Mouse (Mus musculus): ENCODE measurements around the gene Tfap2b. TPM values are rescaled to one million over a fixed set of nuclear protein-coding genes. Genes with fewer than 3 reads are reported as not detected.

Gene Tfap2b
- total RNA-seq (2012; rRNA removed), result not detected in 2 replicates
- polyA plus RNA-seq (2012; ENCODE audit: insufficient read depth in 1 of 2, insufficient read length in 2 of 2, low read depth in 1 of 2, low replicate concordance in 2 of 2, missing spikeins in 1 of 2), result not detected

DNA sequence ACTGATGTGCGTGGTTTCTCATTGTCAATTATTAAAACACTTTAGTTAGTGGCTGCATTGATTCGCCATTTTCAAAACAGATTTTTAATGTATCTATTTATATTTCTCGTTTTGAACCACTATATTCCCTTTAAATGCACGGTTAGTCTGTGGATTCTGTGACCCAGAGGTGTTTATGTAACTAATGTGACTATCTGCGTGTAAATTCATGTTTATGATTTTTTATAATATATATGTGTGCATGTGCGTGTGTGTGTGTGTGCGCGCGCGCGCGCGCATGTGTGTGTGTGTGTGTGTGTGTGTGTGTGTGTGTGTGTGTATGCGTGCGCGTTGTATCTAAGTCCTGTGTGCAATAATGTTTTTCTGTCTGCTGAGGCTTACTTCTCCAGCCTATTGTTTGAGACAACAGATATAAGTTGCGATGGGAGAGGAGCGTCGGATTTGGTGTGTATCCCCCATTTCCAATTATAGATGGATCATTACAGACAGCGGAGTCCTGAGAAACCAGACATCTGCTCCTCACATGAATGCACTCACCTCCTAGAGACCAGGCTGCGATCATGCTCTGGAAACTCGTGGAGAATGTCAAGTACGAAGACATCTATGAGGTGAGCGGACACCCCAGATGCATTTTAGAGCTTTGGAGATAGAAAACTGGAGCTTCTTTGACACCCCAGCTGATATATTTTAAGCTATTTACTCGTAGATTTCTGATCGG, at the start of gene Tfap2b:
TSS of gene Tfap2b (plus strand) at position 274 of the 718 bp plus-strand sequence.
- H3K4me3 ChIP-seq (ENCODE audit: control insufficient read depth in 1 of 2, insufficient read depth in 1 of 2, low read depth in 2 of 2, low read length in 2 of 2), result no peak within 1 kb of the TSS
- H3K79me2 ChIP-seq (ENCODE audit: control insufficient read depth, insufficient read depth, low read length, poor library complexity), result no peaks in the 10 kb centered on the region
- no peaks in the 10 kb centered on the region for H3K27me3 ChIP-seq (ENCODE audit: control insufficient read depth in 1 of 2, insufficient read depth in 2 of 2, low read length in 2 of 2)
- H3K9ac ChIP-seq (ENCODE audit: control insufficient read depth, low read depth, low read length, poor library complexity, severe bottlenecking), result no peak within 1 kb of the TSS
- DNase-seq (ENCODE audit: low read depth, low spot score), result no peak
- H3K9me3 ChIP-seq (replicated peaks; ENCODE audit: insufficient read depth, low read length), result no peaks in the 10 kb centered on the region
- no peak for TF ChIP-seq ZC3H11A (IDR thresholded peaks at IDR 0.05; ENCODE audit: low read depth, low read length)
- no peak for TF ChIP-seq UBTF (IDR thresholded peaks at IDR 0.05; ENCODE audit: borderline replicate concordance, insufficient read depth, low read depth, low read length)
- no peak for TF ChIP-seq CHD2 (IDR thresholded peaks at IDR 0.05; ENCODE audit: low read length)
- TF ChIP-seq POLR2AphosphoS5 (IDR thresholded peaks at IDR 0.05; ENCODE audit: borderline replicate concordance, low read depth, low read length), result no peak
- no peak for TF ChIP-seq EP300 (IDR thresholded peaks at IDR 0.05; ENCODE audit: low read depth in 1 of 2, low read length in 2 of 2)
- TF ChIP-seq JUND (IDR thresholded peaks at IDR 0.05; ENCODE audit: low read depth, low read length), result no peak
- no peak for TF ChIP-seq RCOR1 (IDR thresholded peaks at IDR 0.05; ENCODE audit: low read depth, low read length)
- TF ChIP-seq SIN3A (IDR thresholded peaks at IDR 0.05; ENCODE audit: low read length), result no peak
- no peak within 1 kb of the TSS for H3K27ac ChIP-seq (ENCODE audit: control insufficient read depth, low read depth, low read length)
- no peaks in the 10 kb centered on the region for H3K36me3 ChIP-seq (ENCODE audit: control insufficient read depth in 1 of 2, insufficient read depth in 2 of 2, low read length in 2 of 2)
- H3K4me1 ChIP-seq (ENCODE audit: control insufficient read depth in 1 of 2, insufficient read depth in 2 of 2, low read length in 2 of 2), result no peaks in the 10 kb centered on the region

- DNase-seq (ENCODE audit: low read depth, low spot score), result peak; percentile 51
- no peaks in the 10 kb centered on the region for H3K36me3 ChIP-seq (ENCODE audit: control insufficient read depth in 1 of 2, insufficient read depth in 2 of 2, low read length in 2 of 2)
- peak; percentile 49 for TF ChIP-seq RAD21 (IDR thresholded peaks at IDR 0.05; ENCODE audit: low read depth, low read length)
- no peak for TF ChIP-seq USF1 (IDR thresholded peaks at IDR 0.05; ENCODE audit: low read depth, low read length)
- peak in 2 of 3 experiments; percentile 52 to 69; a peak in 4 of 6 replicates for TF ChIP-seq CTCF (IDR thresholded peaks at IDR 0.05 in 2 of 3, conservative IDR thresholded peaks at IDR 0.05 in 1 of 3; ENCODE audit: control insufficient read depth in 1 of 3, insufficient read depth in 1 of 3, low read depth in 2 of 3, low read length in 3 of 3, poor library complexity in 1 of 3, severe bottlenecking in 1 of 3)
- peak; percentile 59 for TF ChIP-seq SMC3 (IDR thresholded peaks at IDR 0.05; ENCODE audit: low read depth, low read length)
Measured at GRCm38 (mm10) chr1:19178742-19179397, 29.8 kb upstream of the Tfap2b start.

DNA sequence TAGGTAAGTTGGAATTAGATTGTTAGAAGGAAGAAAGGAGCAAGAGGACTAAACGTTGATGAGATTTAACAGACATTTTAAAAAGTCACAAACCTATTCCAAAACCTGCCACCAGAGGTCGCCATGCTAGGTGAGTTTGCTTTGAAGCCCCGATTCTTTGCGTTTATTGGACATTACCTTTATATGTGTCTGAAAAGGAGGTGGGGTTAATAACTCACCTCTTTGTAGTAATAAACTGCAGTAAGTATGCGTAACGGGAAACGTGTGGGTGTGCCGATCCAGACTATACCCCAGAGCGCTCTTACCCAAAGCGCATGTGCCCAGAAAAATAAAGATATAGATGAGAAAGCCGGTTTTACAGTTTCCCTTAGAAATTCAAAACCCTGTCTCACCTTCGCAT, 3.1 kb upstream of the Tfap2b start:
- DNase-seq (ENCODE audit: low read depth, low spot score), result peak; percentile 24
- Histone ChIP-seq H3K27ac (ENCODE audit: control insufficient read depth, low read depth, low read length) (no peak overlapping the region), H3K36me3 (ENCODE audit: control insufficient read depth in 1 of 2, insufficient read depth in 2 of 2, low read length in 2 of 2) (no peaks in the 10 kb centered on the region), H3K9me3 (replicated peaks; ENCODE audit: insufficient read depth, low read length) (no peaks in the 10 kb centered on the region), H3K27me3 (ENCODE audit: control insufficient read depth in 1 of 2, insufficient read depth in 2 of 2, low read length in 2 of 2) (no peaks in the 10 kb centered on the region), H3K4me3 (ENCODE audit: control insufficient read depth in 1 of 2, insufficient read depth in 1 of 2, low read depth in 2 of 2, low read length in 2 of 2) (no peak overlapping the region), H3K79me2 (ENCODE audit: control insufficient read depth, insufficient read depth, low read length, poor library complexity) (no peaks in the 10 kb centered on the region), H3K4me1 (ENCODE audit: control insufficient read depth in 1 of 2, insufficient read depth in 2 of 2, low read length in 2 of 2) (no peaks in the 10 kb centered on the region), H3K9ac (ENCODE audit: control insufficient read depth, low read depth, low read length, poor library complexity, severe bottlenecking) (no peak overlapping the region)
- TF ChIP-seq TAL1 (IDR thresholded peaks at IDR 0.05; ENCODE audit: low read length) (no peak), MYC (IDR thresholded peaks at IDR 0.05; ENCODE audit: low read depth, low read length) (no peak), MAFK (IDR thresholded peaks at IDR 0.05; ENCODE audit: borderline replicate concordance, low read depth, low read length) (no peak), CTCF (IDR thresholded peaks at IDR 0.05 in 2 of 3, conservative IDR thresholded peaks at IDR 0.05 in 1 of 3; ENCODE audit: control insufficient read depth in 1 of 3, insufficient read depth in 1 of 3, low read depth in 2 of 3, low read length in 3 of 3, poor library complexity in 1 of 3, severe bottlenecking in 1 of 3) (peak; percentile 54 to 69 (median 59)), RAD21 (IDR thresholded peaks at IDR 0.05; ENCODE audit: low read depth, low read length) (peak; percentile 23), SMC3 (IDR thresholded peaks at IDR 0.05; ENCODE audit: low read depth, low read length) (peak; percentile 62)

More at GRCm38 (mm10) chr1:19178742-19179397, 29.8 kb upstream of the Tfap2b start:
- H3K4me3 ChIP-seq (ENCODE audit: control insufficient read depth in 1 of 2, insufficient read depth in 1 of 2, low read depth in 2 of 2, low read length in 2 of 2), result no peak overlapping the region
- H3K9me3 ChIP-seq (replicated peaks; ENCODE audit: insufficient read depth, low read length), result no peaks in the 10 kb centered on the region
- H3K27ac ChIP-seq (ENCODE audit: control insufficient read depth, low read depth, low read length), result no peak overlapping the region
- no peaks in the 10 kb centered on the region for H3K27me3 ChIP-seq (ENCODE audit: control insufficient read depth in 1 of 2, insufficient read depth in 2 of 2, low read length in 2 of 2)
- no peaks in the 10 kb centered on the region for H3K4me1 ChIP-seq (ENCODE audit: control insufficient read depth in 1 of 2, insufficient read depth in 2 of 2, low read length in 2 of 2)
- no peaks in the 10 kb centered on the region for H3K79me2 ChIP-seq (ENCODE audit: control insufficient read depth, insufficient read depth, low read length, poor library complexity)
- H3K9ac ChIP-seq (ENCODE audit: control insufficient read depth, low read depth, low read length, poor library complexity, severe bottlenecking), result no peak overlapping the region

All from MEL (cell line).